In genomic region chr5:85571381-85571780, GRCm38 (mm10) we compare ENCODE assay signal across 10 mouse cellular contexts.
DNase-seq lines count a peak whose midpoint lies in the region; ATAC-seq lines count a peak whose summit lies in the region.
"Had no signal": no experiment of that assay in that cellular context is flagged by ENCODE, and none has a peak within 500 bp of the region (broad histone marks: within the 10 kb centered on the region; RNA-seq: fewer than 3 reads in every experiment).

No protein-coding gene starts in this region.

- H3K4me3 ChIP-seq in forebrain, embryonic 16.5 days (replicated peaks; ENCODE audit: low read length), result no peak overlapping the region
- H3K4me3 ChIP-seq: embryonic facial prominence, embryonic 13.5 days had no signal

- H3K36me3 ChIP-seq in forebrain, embryonic 16.5 days (ENCODE audit: control insufficient read depth, insufficient read depth), result no peaks in the 10 kb centered on the region
- H3K36me3 ChIP-seq: embryonic facial prominence, embryonic 13.5 days had no signal

- intact Hi-C loops in left cerebral cortex, postnatal 14 days (cut with DNase I), result no loop called here
- intact Hi-C loops in heart, postnatal 14 days (cut with DNase I), result no loop called here

- DNase-seq in left cerebral cortex, postnatal 14 days (ENCODE audit: low spot score in 2 of 2), result peak; percentile 6 to 11
- no peak for DNase-seq in left cerebral cortex, adult 9 months (ENCODE audit: low spot score in 2 of 2)
- peak; percentile 31 for DNase-seq in MN1 (ENCODE audit: low spot score)
- DNase-seq in heart, postnatal 14 days, result no peak
- DNase-seq in embryo, embryonic 10.5 days (ENCODE audit: low spot score), result no peak
- DNase-seq: lung, adult 2 months had no signal

- H3K27ac ChIP-seq in forebrain, embryonic 16.5 days (ENCODE audit: low read length), result peak overlapping the region; percentile 70
- H3K27ac ChIP-seq: embryonic facial prominence, embryonic 13.5 days had no signal

- no peaks in the 10 kb centered on the region for H3K9me3 ChIP-seq in forebrain, embryonic 16.5 days (ENCODE audit: control insufficient read depth, low read length)
- H3K9me3 ChIP-seq: embryonic facial prominence, embryonic 13.5 days had no signal

- no peak overlapping the region for H3K9ac ChIP-seq in forebrain, embryonic 16.5 days (replicated peaks; ENCODE audit: low read depth, low read length)
- H3K9ac ChIP-seq: embryonic facial prominence, embryonic 13.5 days had no signal

- ATAC-seq in cerebellum, adult (ENCODE audit: insufficient number of reproducible peaks, low FRiP score, low TSS enrichment), result peak; percentile 88
- ATAC-seq in forebrain, embryonic 16.5 days, result peak; percentile 85
- ATAC-seq in inflammation-experienced regulatory T-cells, adult 6 months, result no peak

- WGBS in forebrain, embryonic 16.5 days, result 23% methylated on average over 3 of the region's 3 CpGs

- peak overlapping the region; percentile 13; the same call in 1 of the 2 replicates for H3K4me2 ChIP-seq in forebrain, embryonic 16.5 days (ENCODE audit: low read length)
- H3K4me2 ChIP-seq: embryonic facial prominence, embryonic 13.5 days had no signal

- H3K27me3 ChIP-seq in forebrain, embryonic 16.5 days (replicated peaks; ENCODE audit: control insufficient read depth, insufficient read depth, low read length), result no peaks in the 10 kb centered on the region
- H3K27me3 ChIP-seq: embryonic facial prominence, embryonic 13.5 days had no signal

- peaks cover 5% of the 10 kb centered on the region for H3K4me1 ChIP-seq in forebrain, embryonic 16.5 days (replicated peaks; ENCODE audit: control insufficient read depth, insufficient read depth, low read length)
- H3K4me1 ChIP-seq: embryonic facial prominence, embryonic 13.5 days had no signal

Comparison
In these comparisons a context has a peak if more than half of its experiments do, and no peak if none do; other contexts are left out.
1. DNase-seq: peak in left cerebral cortex, postnatal 14 days (2 of 2) and MN1 (single experiment); none in left cerebral cortex, adult 9 months (0 of 2), heart, postnatal 14 days (0 of 2) and embryo, embryonic 10.5 days (single experiment).